Mouse (Mus musculus): ENCODE measurements around the gene Uba1. TPM values are rescaled to one million over a fixed set of nuclear protein-coding genes. Genes with fewer than 3 reads are reported as not detected.

Gene Uba1
- polyA plus RNA-seq, 1 experiment: 298 TPM

DNA sequence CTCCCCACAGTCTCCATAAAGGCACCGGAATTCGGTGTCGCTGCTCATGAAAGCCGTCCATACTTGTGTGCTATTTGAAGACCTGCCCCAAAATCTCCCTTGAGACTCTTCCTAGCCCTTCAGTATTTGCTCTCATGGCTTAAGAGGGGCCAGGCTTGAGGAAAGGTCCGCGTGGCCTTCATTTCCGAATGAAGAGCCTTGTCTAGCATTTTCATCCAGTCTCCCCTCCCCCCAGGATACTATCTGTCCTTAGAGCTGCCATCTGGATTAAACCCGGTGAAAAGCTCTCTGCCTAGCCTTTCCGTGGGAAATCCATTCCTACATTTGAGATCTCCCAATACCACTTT lies 5.3 kb downstream of the Uba1 start:
- no peaks in the 10 kb centered on the region for H3K27me3 ChIP-seq (ENCODE audit: control insufficient read depth, insufficient read depth, insufficient read length)
- TF ChIP-seq CEBPB (IDR thresholded peaks at IDR 0.05; ENCODE audit: low read depth): no peak
- TF ChIP-seq MYOD1 (IDR thresholded peaks at IDR 0.05; ENCODE audit: control insufficient read depth, insufficient read length, low read depth): no peak
- no peak for TF ChIP-seq FOSL1 (IDR thresholded peaks at IDR 0.05; ENCODE audit: insufficient read depth, low read length, poor library complexity, severe bottlenecking)
- no peak for TF ChIP-seq USF1 (IDR thresholded peaks at IDR 0.05; ENCODE audit: low read depth)
- TF ChIP-seq MYOG (IDR thresholded peaks at IDR 0.05; ENCODE audit: control insufficient read depth, extremely low read depth, insufficient read length): no peak
- TF ChIP-seq CTCF (IDR thresholded peaks at IDR 0.05; ENCODE audit: control insufficient read depth, insufficient read depth, insufficient read length): no peak
- TF ChIP-seq MAX (IDR thresholded peaks at IDR 0.05): no peak

DNA sequence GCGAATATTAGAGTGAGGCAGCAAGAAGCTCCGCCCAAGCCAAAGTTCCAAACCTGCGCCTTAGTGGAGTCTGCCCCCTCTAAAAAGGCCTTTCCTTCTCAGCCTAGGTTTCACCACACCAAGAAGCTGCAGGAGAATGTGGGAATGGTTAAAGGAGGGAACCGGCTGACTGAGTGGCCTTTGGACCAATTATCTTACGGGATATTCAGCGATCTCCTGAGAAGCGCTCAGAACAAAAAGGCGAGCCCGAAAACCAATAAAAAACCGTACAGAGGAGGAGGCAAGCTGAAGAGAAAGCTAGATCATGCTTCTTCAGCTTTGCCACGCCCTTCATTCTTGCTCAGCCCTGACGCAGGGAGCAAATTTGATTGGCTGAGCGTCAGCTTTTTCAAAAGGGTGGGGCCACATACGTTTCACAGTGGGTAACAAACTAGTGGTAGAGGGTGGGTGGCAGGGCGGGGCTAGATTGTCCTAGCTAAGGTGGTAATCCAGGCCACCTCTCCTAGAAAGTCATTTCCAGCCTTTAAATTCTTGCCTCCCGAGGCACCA lies 29.5 kb downstream of the Uba1 start, which contains the start of gene Cdk16:
TSS of gene Cdk16 (plus strand) at position 436 of the 549 bp plus-strand sequence.
- Histone ChIP-seq H3K27me3 (ENCODE audit: control insufficient read depth, insufficient read depth, insufficient read length) (no peaks in the 10 kb centered on the region), H3ac (ENCODE audit: control insufficient read depth, insufficient read length, low read depth) (peak within 1 kb of the TSS; percentile 87), H3K79me2 (ENCODE audit: control insufficient read depth, insufficient read depth) (peaks cover 42% of the 10 kb centered on the region), H3K4me3 (ENCODE audit: insufficient read depth, poor library complexity, severe bottlenecking) (peak within 1 kb of the TSS; percentile 46), H3K36me3 (ENCODE audit: control insufficient read depth, insufficient read depth) (peaks cover 20% of the 10 kb centered on the region), H3K79me3 (ENCODE audit: low read depth) (peaks cover 36% of the 10 kb centered on the region)
- TF ChIP-seq CEBPB (IDR thresholded peaks at IDR 0.05; ENCODE audit: low read depth): no peak

More for the DNA sequence above, 5.3 kb downstream of the Uba1 start:
- Histone ChIP-seq H3ac (ENCODE audit: control insufficient read depth, insufficient read length, low read depth) (peak overlapping the region; percentile 56), H3K36me3 (ENCODE audit: control insufficient read depth, insufficient read depth) (peaks cover 32% of the 10 kb centered on the region), H3K4me3 (ENCODE audit: insufficient read depth, poor library complexity, severe bottlenecking) (peak overlapping the region; percentile 69), H3K79me3 (ENCODE audit: low read depth) (peaks cover 40% of the 10 kb centered on the region), H3K79me2 (ENCODE audit: control insufficient read depth, insufficient read depth) (peaks cover 62% of the 10 kb centered on the region)

DNA sequence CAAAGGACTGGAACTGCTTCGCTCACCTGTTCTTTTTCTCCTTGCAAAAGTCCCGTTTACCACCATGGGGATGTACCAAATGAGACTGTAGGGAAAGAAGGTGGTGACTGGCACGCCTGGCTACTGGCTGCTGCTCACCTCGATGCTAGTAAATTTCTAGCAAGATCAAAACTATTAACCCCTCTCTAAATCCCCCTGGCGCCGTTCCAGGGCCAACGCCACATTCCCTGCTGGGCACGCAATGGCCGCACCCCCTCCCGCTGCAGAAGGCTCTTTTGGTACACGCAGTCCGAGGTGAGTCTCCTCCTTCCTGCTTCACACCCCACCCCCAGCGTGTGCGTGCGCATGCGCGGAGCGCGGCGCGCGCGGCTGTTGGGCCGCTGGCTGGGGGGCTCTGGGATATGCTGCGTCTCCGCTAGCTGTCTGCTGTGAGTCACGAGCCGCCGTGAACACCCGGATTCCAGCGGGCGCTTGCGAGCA lies 30.0 kb downstream of the Uba1 start:
- H3K27me3 ChIP-seq (ENCODE audit: control insufficient read depth, insufficient read depth, insufficient read length): no peaks in the 10 kb centered on the region
- peak overlapping the region; percentile 87 for H3ac ChIP-seq (ENCODE audit: control insufficient read depth, insufficient read length, low read depth)
- H3K79me3 ChIP-seq (ENCODE audit: low read depth): peaks cover 38% of the 10 kb centered on the region
- peaks cover 19% of the 10 kb centered on the region for H3K36me3 ChIP-seq (ENCODE audit: control insufficient read depth, insufficient read depth)
- peaks cover 47% of the 10 kb centered on the region for H3K79me2 ChIP-seq (ENCODE audit: control insufficient read depth, insufficient read depth)
- TF ChIP-seq USF1 (IDR thresholded peaks at IDR 0.05; ENCODE audit: low read depth) (no peak), FOSL1 (IDR thresholded peaks at IDR 0.05; ENCODE audit: insufficient read depth, low read length, poor library complexity, severe bottlenecking) (no peak), CEBPB (IDR thresholded peaks at IDR 0.05; ENCODE audit: low read depth) (no peak), CTCF (IDR thresholded peaks at IDR 0.05; ENCODE audit: control insufficient read depth, insufficient read depth, insufficient read length) (no peak), MAX (IDR thresholded peaks at IDR 0.05) (no peak), MYOD1 (IDR thresholded peaks at IDR 0.05; ENCODE audit: control insufficient read depth, insufficient read length, low read depth) (no peak), MYOG (IDR thresholded peaks at IDR 0.05; ENCODE audit: control insufficient read depth, extremely low read depth, insufficient read length) (no peak)
- peak overlapping the region; percentile 46 for H3K4me3 ChIP-seq (ENCODE audit: insufficient read depth, poor library complexity, severe bottlenecking)

DNA sequence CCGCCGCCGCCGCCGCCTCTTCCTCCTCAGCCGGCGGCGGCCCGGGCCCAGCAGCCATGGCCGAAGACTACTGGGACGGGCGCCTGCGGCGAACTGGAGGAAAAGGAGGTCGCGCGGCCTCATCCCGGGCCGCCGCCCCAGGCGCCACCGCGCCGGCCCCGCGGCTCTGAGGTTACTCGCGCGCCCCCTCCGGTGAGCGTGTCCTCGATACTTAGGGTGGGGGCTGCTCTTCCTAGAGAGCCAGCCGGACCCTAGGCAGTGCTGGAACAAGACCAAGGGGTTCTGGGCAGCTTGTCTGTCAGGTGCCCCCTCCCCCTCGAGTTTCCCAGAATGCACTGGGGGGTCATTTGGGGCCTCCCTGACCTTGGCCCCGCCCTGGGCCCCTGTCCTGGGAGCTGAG lies 30.5 kb downstream of the Uba1 start:
- Histone ChIP-seq H3K27me3 (ENCODE audit: control insufficient read depth, insufficient read depth, insufficient read length) (no peaks in the 10 kb centered on the region), H3K36me3 (ENCODE audit: control insufficient read depth, insufficient read depth) (peaks cover 22% of the 10 kb centered on the region), H3K4me3 (ENCODE audit: insufficient read depth, poor library complexity, severe bottlenecking) (peak overlapping the region; percentile 46), H3K79me2 (ENCODE audit: control insufficient read depth, insufficient read depth) (peaks cover 49% of the 10 kb centered on the region), H3ac (ENCODE audit: control insufficient read depth, insufficient read length, low read depth) (peak overlapping the region; percentile 87), H3K79me3 (ENCODE audit: low read depth) (peaks cover 38% of the 10 kb centered on the region)
- TF ChIP-seq MAX (IDR thresholded peaks at IDR 0.05): no peak
- TF ChIP-seq USF1 (IDR thresholded peaks at IDR 0.05; ENCODE audit: low read depth): no peak
- TF ChIP-seq CTCF (IDR thresholded peaks at IDR 0.05; ENCODE audit: control insufficient read depth, insufficient read depth, insufficient read length): no peak
- no peak for TF ChIP-seq MYOD1 (IDR thresholded peaks at IDR 0.05; ENCODE audit: control insufficient read depth, insufficient read length, low read depth)
- no peak for TF ChIP-seq FOSL1 (IDR thresholded peaks at IDR 0.05; ENCODE audit: insufficient read depth, low read length, poor library complexity, severe bottlenecking)
- no peak for TF ChIP-seq MYOG (IDR thresholded peaks at IDR 0.05; ENCODE audit: control insufficient read depth, extremely low read depth, insufficient read length)
- no peak for TF ChIP-seq CEBPB (IDR thresholded peaks at IDR 0.05; ENCODE audit: low read depth)

DNA sequence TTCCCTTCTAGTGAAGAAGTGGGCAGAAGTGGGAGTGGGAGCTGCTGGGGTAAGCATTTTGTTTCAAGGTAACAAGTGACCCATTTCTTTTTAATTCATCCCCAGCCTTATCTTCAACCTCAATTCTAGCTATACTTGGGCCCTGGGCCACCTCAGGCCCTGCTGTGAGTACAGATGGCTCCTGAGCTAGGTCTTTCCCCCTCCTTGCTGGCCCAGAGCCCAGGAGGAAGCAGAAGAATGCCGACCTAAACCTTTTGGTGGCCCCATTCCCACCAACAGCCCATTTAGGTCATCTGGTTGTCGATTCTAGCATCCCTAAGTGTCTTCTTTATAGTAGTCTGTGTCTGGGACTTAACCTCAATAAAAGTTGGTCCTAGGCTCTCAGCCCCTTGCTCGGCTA lies 33.4 kb downstream of the Uba1 start:
- Histone ChIP-seq H3ac (ENCODE audit: control insufficient read depth, insufficient read length, low read depth) (no peak overlapping the region), H3K79me2 (ENCODE audit: control insufficient read depth, insufficient read depth) (peaks cover 49% of the 10 kb centered on the region), H3K36me3 (ENCODE audit: control insufficient read depth, insufficient read depth) (peaks cover 31% of the 10 kb centered on the region), H3K27me3 (ENCODE audit: control insufficient read depth, insufficient read depth, insufficient read length) (no peaks in the 10 kb centered on the region), H3K79me3 (ENCODE audit: low read depth) (peaks cover 38% of the 10 kb centered on the region), H3K4me3 (ENCODE audit: insufficient read depth, poor library complexity, severe bottlenecking) (no peak overlapping the region)
- TF ChIP-seq CEBPB (IDR thresholded peaks at IDR 0.05; ENCODE audit: low read depth) (no peak), MYOG (IDR thresholded peaks at IDR 0.05; ENCODE audit: control insufficient read depth, extremely low read depth, insufficient read length) (no peak), MYOD1 (IDR thresholded peaks at IDR 0.05; ENCODE audit: control insufficient read depth, insufficient read length, low read depth) (no peak), MAX (IDR thresholded peaks at IDR 0.05) (no peak), USF1 (IDR thresholded peaks at IDR 0.05; ENCODE audit: low read depth) (no peak)

DNA sequence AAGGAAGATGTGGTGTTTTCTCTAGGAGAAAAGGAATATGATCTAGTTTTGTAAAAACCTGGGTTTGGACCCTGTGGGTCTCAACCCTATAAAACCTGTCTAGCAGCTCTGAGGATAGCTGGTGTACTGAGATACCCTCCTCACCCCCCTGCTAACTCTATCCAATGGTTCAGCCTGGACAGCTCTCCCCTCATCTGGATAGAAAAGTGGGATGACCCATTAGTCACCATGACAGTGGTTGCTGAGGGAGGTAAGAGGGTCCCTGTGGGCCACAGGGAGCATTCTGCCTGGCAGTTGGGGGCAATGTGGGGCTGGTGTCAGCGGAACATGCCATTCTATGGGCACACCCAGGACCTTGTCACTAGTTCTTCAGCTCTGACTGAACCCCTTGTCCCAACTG lies 34.5 kb downstream of the Uba1 start:
- Histone ChIP-seq H3ac (ENCODE audit: control insufficient read depth, insufficient read length, low read depth) (no peak overlapping the region), H3K79me2 (ENCODE audit: control insufficient read depth, insufficient read depth) (peaks cover 49% of the 10 kb centered on the region), H3K79me3 (ENCODE audit: low read depth) (peaks cover 38% of the 10 kb centered on the region), H3K27me3 (ENCODE audit: control insufficient read depth, insufficient read depth, insufficient read length) (no peaks in the 10 kb centered on the region), H3K4me3 (ENCODE audit: insufficient read depth, poor library complexity, severe bottlenecking) (no peak overlapping the region), H3K36me3 (ENCODE audit: control insufficient read depth, insufficient read depth) (peaks cover 40% of the 10 kb centered on the region)
- TF ChIP-seq FOSL1 (IDR thresholded peaks at IDR 0.05; ENCODE audit: insufficient read depth, low read length, poor library complexity, severe bottlenecking): no peak
- no peak for TF ChIP-seq CTCF (IDR thresholded peaks at IDR 0.05; ENCODE audit: control insufficient read depth, insufficient read depth, insufficient read length)
- no peak for TF ChIP-seq USF1 (IDR thresholded peaks at IDR 0.05; ENCODE audit: low read depth)
- TF ChIP-seq MYOD1 (IDR thresholded peaks at IDR 0.05; ENCODE audit: control insufficient read depth, insufficient read length, low read depth): no peak
- no peak for TF ChIP-seq MYOG (IDR thresholded peaks at IDR 0.05; ENCODE audit: control insufficient read depth, extremely low read depth, insufficient read length)
- no peak for TF ChIP-seq CEBPB (IDR thresholded peaks at IDR 0.05; ENCODE audit: low read depth)
- no peak for TF ChIP-seq MAX (IDR thresholded peaks at IDR 0.05)
